18 mouse cellular contexts compared by ENCODE assay signal in the genomic region with DNA sequence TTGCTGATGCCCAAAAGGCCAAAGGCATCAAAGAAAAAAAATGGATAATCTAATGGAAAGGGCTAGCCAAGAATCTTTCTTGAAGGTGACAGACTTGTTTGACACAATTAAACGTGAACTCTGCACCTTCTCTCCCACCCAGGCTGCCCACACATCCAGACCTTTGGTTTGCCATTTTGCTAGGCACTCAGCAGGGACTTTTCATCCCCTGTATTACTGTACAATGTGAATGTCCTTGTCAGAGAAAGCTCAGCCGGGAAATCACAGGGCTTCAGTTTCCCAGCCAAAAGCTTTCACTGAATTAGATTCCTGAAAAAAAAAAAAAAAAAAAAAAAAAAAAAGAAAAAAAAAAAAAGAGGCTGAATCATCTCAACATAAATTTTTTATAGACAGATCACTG. TPM values are rescaled to one million over a fixed set of nuclear protein-coding genes. Genes with fewer than 3 reads are reported as not detected.
"Had no signal": no experiment of that assay in that cellular context is flagged by ENCODE, and none has a peak within 500 bp of the region (broad histone marks: within the 10 kb centered on the region; RNA-seq: fewer than 3 reads in every experiment).

No protein-coding gene starts in this region.

- DNase-seq: kidney, adult 2 months; kidney, postnatal 25 days; layer of hippocampus, adult 9-11 months; liver, embryonic 13.5 days; lung, adult 2 months; lung, postnatal 14 days; lung, postnatal 4 days; right cerebral cortex, postnatal 14 days; right cerebral cortex, postnatal 4 days; thymus, adult 2 months; thymus, postnatal 25 days had no signal

- H3K4me1 ChIP-seq: liver, embryonic 13.5 days; midbrain, embryonic 12.5 days had no signal

- H3K9ac ChIP-seq: liver, embryonic 13.5 days; midbrain, embryonic 12.5 days had no signal

- H3K27ac ChIP-seq: kidney, postnatal 0 days; layer of hippocampus, adult 2 months; left cerebral cortex, adult 2 months; liver, embryonic 13.5 days; midbrain, embryonic 12.5 days; stomach, postnatal 0 days had no signal

- H3K36me3 ChIP-seq: liver, embryonic 13.5 days had no signal

- H3K27me3 ChIP-seq: liver, embryonic 13.5 days; midbrain, embryonic 12.5 days had no signal

- H3K4me3 ChIP-seq: layer of hippocampus, adult 2 months; left cerebral cortex, adult 2 months; liver, embryonic 13.5 days; midbrain, embryonic 12.5 days had no signal

- H3K4me2 ChIP-seq: liver, embryonic 13.5 days; midbrain, embryonic 12.5 days had no signal

- H3K9me3 ChIP-seq: liver, embryonic 13.5 days; midbrain, embryonic 12.5 days had no signal

RNA-seq across cellular contexts. Expression of gene Plch1, which starts 34.2 kb away (rescaled TPM):
- total RNA-seq: megakaryocyte-erythroid progenitor cell, adult 5-6 weeks had no signal
- polyA plus RNA-seq: liver, adult 2 months had no signal
